Mouse (Mus musculus) kidney, embryonic 16.5 days (tissue): Measurements from ENCODE around the gene Arhgap24. TPM values are rescaled to one million over a fixed set of nuclear protein-coding genes. Genes with fewer than 3 reads are reported as not detected.

Experiments used
- ATAC-seq: fragments of 200-750 bp; cut with Nextera tagmentation; 2 replicates; pipeline ENCODE4 v1.8.0; 2017; ENCODE audit warnings: moderate TSS enrichment; ENCODE audit not compliant: low FRiP score, low TSS enrichment
- H3K27ac ChIP-seq: fragments of 300-500 bp; sonication (generic); 2 replicates; pipeline ENCODE4 v1.5.1; 2014; ENCODE audit warnings: low read length
- H3K27me3 ChIP-seq: fragments of 300-500 bp; sonication (generic); 2 replicates; pipeline ENCODE4 v1.6.1; 2014; ENCODE audit warnings: low read length, control low read depth, mixed read lengths; ENCODE audit not compliant: insufficient read depth
- H3K36me3 ChIP-seq: fragments of 300-500 bp; sonication (generic); 2 replicates; pipeline ENCODE4 v1.6.1; 2014; ENCODE audit warnings: low read length, control low read depth, mixed read lengths; ENCODE audit not compliant: insufficient read depth
- H3K4me1 ChIP-seq: fragments of 300-500 bp; sonication (generic); 2 replicates; pipeline ENCODE4 v1.6.1; 2014; ENCODE audit warnings: low read length, control low read depth, mixed read lengths; ENCODE audit not compliant: insufficient read depth
- H3K4me2 ChIP-seq: fragments of 300-500 bp; sonication (generic); replicated peaks from 2 replicates; pipeline ENCODE4 v1.6.1; 2014; ENCODE audit warnings: low read depth, low read length
- H3K4me3 ChIP-seq: fragments of 300-500 bp; sonication (generic); 2 replicates; pipeline ENCODE4 v1.5.1; 2014; ENCODE audit warnings: mild to moderate bottlenecking, low read length
- H3K9ac ChIP-seq: fragments of 300-500 bp; sonication (generic); replicated peaks from 2 replicates; pipeline ENCODE4 v1.6.1; 2014; ENCODE audit warnings: low read length
- H3K9me3 ChIP-seq: fragments of 300-500 bp; sonication (generic); 2 replicates; pipeline ENCODE4 v1.6.1; 2016; ENCODE audit warnings: low read length, control low read depth
- WGBS: fragments of 180-500 bp; shearing (Covaris S2); extraction: QIAGEN DNeasy Blood & Tissue Kit; methylation state at CpG from one replicate; pipeline ENCODE4 v1.1.7; 2014; 5-methylcytosine and 5-hydroxymethylcytosine counted together
- polyA plus RNA-seq: library from polyadenylated mRNA; unstranded; fragments of >200 nt; fragmentation: Nextera tagmentation; extraction: Ambion mirVana; gene quantifications from 2 replicates; pipeline ENCODE4 v1.2.1, GENCODE M21; 2015

Arhgap24 gene
- polyA plus RNA-seq, 1 experiment from 2014 or later = 104 TPM

DNA sequence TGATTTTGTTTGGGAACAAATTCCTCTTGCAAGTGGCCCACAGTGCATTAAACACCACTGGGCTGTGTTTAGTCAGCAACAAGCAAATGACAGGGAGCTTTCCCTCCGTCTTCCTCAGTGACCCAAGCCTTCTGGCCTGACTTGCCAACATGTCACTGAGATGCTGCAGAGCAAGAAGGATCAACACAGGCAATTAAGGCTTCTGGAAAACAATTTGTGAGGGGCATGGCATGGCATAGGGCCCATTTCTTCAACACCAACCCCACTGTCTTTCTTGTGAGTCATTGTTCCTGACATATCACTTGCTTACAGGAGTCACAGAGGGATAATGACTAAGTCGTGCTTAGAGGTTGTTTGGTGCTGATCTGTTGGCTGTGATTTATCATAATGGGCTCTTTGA is 196.0 kb downstream of the Arhgap24 start:
- H3K4me2 ChIP-seq = no peak overlapping the region
- H3K27me3 ChIP-seq = no peaks in the 10 kb centered on the region
- no peaks in the 10 kb centered on the region for H3K4me1 ChIP-seq
- H3K36me3 ChIP-seq = no peaks in the 10 kb centered on the region
- no peak overlapping the region for H3K4me3 ChIP-seq
- WGBS = 39% methylated on average over 2 of the region's 2 CpGs
- no peak overlapping the region for H3K27ac ChIP-seq
- ATAC-seq = no peak
- H3K9ac ChIP-seq = no peak overlapping the region
- no peaks in the 10 kb centered on the region for H3K9me3 ChIP-seq

DNA sequence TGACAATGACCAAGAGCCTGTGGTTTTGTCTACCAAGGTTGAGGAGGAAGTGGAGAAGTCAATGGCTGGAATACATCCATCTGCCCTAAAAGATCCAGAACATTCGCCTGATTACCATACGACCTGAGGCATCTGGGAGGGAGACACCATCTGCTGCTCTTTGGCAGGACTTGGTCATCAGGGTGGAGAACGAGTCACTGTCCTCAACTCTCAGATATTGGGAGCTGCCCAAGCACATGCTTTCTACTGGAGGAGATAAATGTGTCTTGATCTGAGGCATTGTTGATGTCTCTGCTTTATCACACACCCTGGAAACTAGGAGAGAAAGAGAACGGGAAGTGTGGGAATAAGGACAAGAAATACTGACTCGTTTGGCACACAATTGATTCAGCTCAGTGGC is 206.5 kb downstream of the Arhgap24 start:
- WGBS = 78% methylated on average over 5 of the region's 5 CpGs

DNA sequence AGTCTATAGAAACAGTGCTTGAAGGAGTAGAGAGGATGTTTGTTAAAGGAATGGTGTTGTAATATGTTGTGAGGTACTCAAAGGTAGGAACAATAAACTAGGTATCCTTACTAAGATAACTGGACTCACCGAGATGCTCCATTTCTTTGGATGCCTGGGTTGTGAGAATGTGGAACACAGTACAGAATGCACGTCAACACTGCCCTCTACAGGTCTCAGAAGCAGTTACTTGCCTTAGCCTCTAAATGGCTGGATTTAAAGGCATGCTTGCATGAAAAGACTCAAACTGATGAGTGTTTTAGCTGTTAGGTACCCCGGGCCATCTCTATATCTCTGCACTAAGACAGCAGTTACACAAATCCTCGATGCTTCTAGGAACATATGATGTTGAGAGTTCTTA is 211.3 kb downstream of the Arhgap24 start:
- ATAC-seq = peak; percentile 59; the same call in 1 of the 2 replicates
- no peak overlapping the region for H3K4me2 ChIP-seq
- H3K9ac ChIP-seq = no peak overlapping the region

More for the DNA sequence above, 206.5 kb downstream of the Arhgap24 start:
- H3K27ac ChIP-seq = no peak overlapping the region
- H3K9ac ChIP-seq = no peak overlapping the region
- ATAC-seq = no peak
- 0 out of 2 replicates have a peak, but pooled peaks cover 1% of the 10 kb centered on the region for H3K4me1 ChIP-seq
- H3K4me2 ChIP-seq = no peak overlapping the region
- H3K4me3 ChIP-seq = no peak overlapping the region
- H3K36me3 ChIP-seq = no peaks in the 10 kb centered on the region
- H3K9me3 ChIP-seq = no peaks in the 10 kb centered on the region
- no peaks in the 10 kb centered on the region for H3K27me3 ChIP-seq

DNA sequence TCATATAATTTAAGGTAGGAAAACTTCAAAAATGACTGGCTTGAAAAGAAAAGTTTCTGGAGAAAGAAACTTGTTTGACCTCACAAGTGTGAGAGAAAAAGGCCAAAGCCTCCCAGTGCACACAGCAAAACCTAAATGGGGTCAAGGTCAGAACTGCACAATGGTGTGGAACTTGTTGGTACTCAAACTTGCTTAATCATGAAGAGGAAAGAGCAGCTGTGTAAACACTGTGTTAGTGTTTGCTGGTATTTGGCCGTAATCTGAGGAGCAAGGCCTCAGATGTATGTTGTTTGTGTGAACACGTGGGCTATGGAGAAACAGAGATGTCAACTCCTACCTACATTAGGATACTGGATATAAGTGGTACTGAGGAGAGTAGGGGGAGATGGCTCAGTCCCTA is 212.0 kb downstream of the Arhgap24 start:
- Histone ChIP-seq H3K9ac (no peak overlapping the region), H3K36me3 (no peaks in the 10 kb centered on the region), H3K27ac (no peak overlapping the region), H3K4me3 (no peak overlapping the region), H3K4me1 (peaks cover 10% of the 10 kb centered on the region), H3K27me3 (no peaks in the 10 kb centered on the region), H3K4me2 (no peak overlapping the region), H3K9me3 (no peaks in the 10 kb centered on the region)
- WGBS = 22% methylated on average over 2 of the region's 2 CpGs
- peak; percentile 78 for ATAC-seq

More for the DNA sequence above, 211.3 kb downstream of the Arhgap24 start:
- Histone ChIP-seq H3K36me3 (no peaks in the 10 kb centered on the region), H3K27me3 (no peaks in the 10 kb centered on the region), H3K27ac (no peak overlapping the region), H3K4me1 (0 out of 2 replicates have a peak, but pooled peaks cover 4% of the 10 kb centered on the region), H3K9me3 (no peaks in the 10 kb centered on the region), H3K4me3 (no peak overlapping the region)
- whole genome bisulfite sequencing = 8% methylated on average over 4 of the region's 4 CpGs

- Histone ChIP-seq H3K27ac (no peak overlapping the region), H3K4me1 (peaks cover 15% of the 10 kb centered on the region), H3K4me3 (no peak overlapping the region), H3K9ac (no peak overlapping the region), H3K9me3 (no peaks in the 10 kb centered on the region), H3K27me3 (no peaks in the 10 kb centered on the region), H3K36me3 (no peaks in the 10 kb centered on the region), H3K4me2 (no peak overlapping the region)
- ATAC-seq = no peak
- WGBS = 85% methylated on average over 3 of the region's 3 CpGs
Measured at GRCm38 (mm10) chr5:102693871-102694270, 212.7 kb downstream of the Arhgap24 start.

- H3K27me3 ChIP-seq = no peaks in the 10 kb centered on the region
- no peaks in the 10 kb centered on the region for H3K36me3 ChIP-seq
- WGBS = 52% methylated on average over 1 of the region's 1 CpGs
- H3K4me2 ChIP-seq = no peak overlapping the region
- H3K27ac ChIP-seq = peak overlapping the region; percentile 56; the same call in 1 of the 2 replicates
- H3K9ac ChIP-seq = no peak overlapping the region
- H3K4me3 ChIP-seq = no peak overlapping the region
- ATAC-seq = peak; percentile 96
- H3K4me1 ChIP-seq = peaks cover 13% of the 10 kb centered on the region
- no peaks in the 10 kb centered on the region for H3K9me3 ChIP-seq
Measured at GRCm38 (mm10) chr5:102697784-102698183, 216.6 kb downstream of the Arhgap24 start.

DNA sequence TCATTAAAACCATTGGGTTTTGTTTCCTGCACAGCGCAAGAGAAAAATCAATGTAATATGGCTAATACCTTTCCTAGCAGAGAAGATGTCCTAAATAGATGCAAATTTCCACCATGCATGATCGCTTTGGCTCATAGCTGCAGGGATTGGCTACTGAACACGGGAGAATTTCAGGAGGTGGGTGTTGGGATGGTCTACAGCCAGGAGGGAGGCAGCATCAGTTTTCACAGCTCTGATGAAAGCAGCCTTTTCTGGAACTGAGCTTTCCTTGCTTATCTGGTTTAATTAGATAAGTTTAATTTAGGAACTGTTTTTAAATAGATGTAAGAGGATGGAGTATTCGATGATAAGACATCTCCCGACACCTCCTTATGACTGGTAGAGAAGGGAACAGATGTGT is 217.2 kb downstream of the Arhgap24 start:
- H3K9ac ChIP-seq = no peak overlapping the region
- 78% methylated on average over 5 of the region's 5 CpGs for WGBS
- no peak for ATAC-seq
- peak overlapping the region; percentile 31; the same call in 1 of the 2 replicates for H3K27ac ChIP-seq
- peaks cover 12% of the 10 kb centered on the region for H3K4me1 ChIP-seq
- no peaks in the 10 kb centered on the region for H3K27me3 ChIP-seq
- no peak overlapping the region for H3K4me3 ChIP-seq
- H3K36me3 ChIP-seq = no peaks in the 10 kb centered on the region
- H3K4me2 ChIP-seq = no peak overlapping the region
- no peaks in the 10 kb centered on the region for H3K9me3 ChIP-seq

DNA sequence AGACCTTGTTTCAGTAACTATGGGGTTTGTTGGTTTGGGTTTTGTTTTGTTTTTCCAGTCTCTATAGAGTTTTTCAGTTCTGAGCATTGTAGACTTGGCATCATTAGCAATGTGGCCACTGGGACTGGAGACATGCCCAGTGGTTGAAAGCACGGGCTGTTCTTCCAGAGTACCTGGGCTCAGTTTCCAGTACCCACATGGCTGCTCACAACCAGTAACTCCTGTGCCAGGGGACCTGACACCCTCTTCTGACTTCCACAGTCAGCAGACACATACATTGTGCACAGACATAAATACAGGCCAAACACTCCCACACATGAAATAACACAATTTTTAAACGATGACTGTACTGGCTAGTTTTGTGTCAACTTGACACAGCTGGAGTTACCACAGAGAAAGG is 217.7 kb downstream of the Arhgap24 start:
- H3K4me2 ChIP-seq = no peak overlapping the region
- no peak for ATAC-seq
- H3K9me3 ChIP-seq = no peaks in the 10 kb centered on the region
- no peak overlapping the region for H3K4me3 ChIP-seq
- no peaks in the 10 kb centered on the region for H3K27me3 ChIP-seq
- H3K4me1 ChIP-seq = peaks cover 15% of the 10 kb centered on the region
- 55% methylated on average over 2 of the region's 2 CpGs for WGBS
- H3K36me3 ChIP-seq = no peaks in the 10 kb centered on the region
- no peak overlapping the region for H3K9ac ChIP-seq
- H3K27ac ChIP-seq = no peak overlapping the region; the same call in 1 of the 2 replicates

- H3K4me2 ChIP-seq = no peak overlapping the region
- no peak overlapping the region for H3K9ac ChIP-seq
- ATAC-seq = no peak
- no peak overlapping the region for H3K4me3 ChIP-seq
- WGBS = 52% methylated on average over 6 of the region's 6 CpGs
- no peaks in the 10 kb centered on the region for H3K9me3 ChIP-seq
- H3K27ac ChIP-seq = no peak overlapping the region
- H3K4me1 ChIP-seq = peaks cover 33% of the 10 kb centered on the region
- H3K27me3 ChIP-seq = no peaks in the 10 kb centered on the region
- H3K36me3 ChIP-seq = no peaks in the 10 kb centered on the region
Measured at GRCm38 (mm10) chr5:102702581-102702980, 221.4 kb downstream of the Arhgap24 start.

DNA sequence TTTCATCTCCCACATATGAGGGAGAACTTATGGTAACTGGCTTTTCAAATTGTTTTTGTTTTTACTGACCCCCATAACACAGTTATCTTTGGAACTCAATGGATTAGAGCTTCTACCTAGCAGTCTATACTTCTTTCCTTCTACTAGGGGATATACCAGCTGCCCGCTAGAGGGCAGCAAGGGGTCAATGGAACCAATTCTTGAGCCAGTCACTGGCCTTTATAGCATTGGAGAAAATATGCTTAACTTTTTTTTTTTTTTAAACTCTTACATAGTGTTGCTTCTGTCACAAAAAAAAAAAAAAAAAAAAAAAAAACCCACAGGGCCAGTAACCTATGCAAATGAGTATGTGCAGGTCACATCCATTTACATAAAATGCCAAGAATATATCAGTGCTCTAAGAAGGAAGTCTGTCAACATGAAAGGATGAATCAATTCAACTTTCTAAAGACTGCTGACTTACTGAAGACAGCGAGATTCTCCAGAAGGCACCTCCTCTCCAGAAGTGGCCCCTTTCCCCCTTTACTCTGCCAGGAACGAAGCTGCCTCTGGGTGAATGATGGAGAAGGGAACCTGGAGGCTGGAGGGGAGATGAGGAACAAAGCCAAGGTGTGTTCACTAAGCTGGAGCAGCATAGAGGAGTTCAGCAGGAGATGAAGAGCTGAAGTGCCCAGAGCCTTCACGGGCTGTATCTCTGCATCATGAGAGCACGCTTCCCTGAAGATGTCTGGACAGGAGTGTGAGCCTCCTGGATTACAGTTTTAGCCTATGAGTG is 222.3 kb downstream of the Arhgap24 start:
- H3K4me3 ChIP-seq = no peak overlapping the region
- H3K36me3 ChIP-seq = no peaks in the 10 kb centered on the region
- H3K9me3 ChIP-seq = no peaks in the 10 kb centered on the region
- WGBS = 54% methylated on average over 5 of the region's 5 CpGs
- peaks cover 23% of the 10 kb centered on the region for H3K4me1 ChIP-seq
- H3K27me3 ChIP-seq = no peaks in the 10 kb centered on the region
- no peak overlapping the region for H3K9ac ChIP-seq
- no peak overlapping the region for H3K27ac ChIP-seq
- H3K4me2 ChIP-seq = no peak overlapping the region
- peak; percentile 67; the same call in 1 of the 2 replicates for ATAC-seq
